Mouse (Mus musculus): ENCODE measurements around the gene Trio.

- no peak for TF ChIP-seq POLR2A (IDR thresholded peaks at IDR 0.05; ENCODE audit: borderline replicate concordance, control insufficient read depth, low read depth, low read length)
- no peak for TF ChIP-seq CTCF (IDR thresholded peaks at IDR 0.05; ENCODE audit: control insufficient read depth, insufficient read depth, low read length)
Measured at GRCm38 (mm10) chr15:27753923-27754322, 271.7 kb downstream of the Trio start.
